Mouse (Mus musculus): ENCODE measurements around the gene P2ry10.

DNA sequence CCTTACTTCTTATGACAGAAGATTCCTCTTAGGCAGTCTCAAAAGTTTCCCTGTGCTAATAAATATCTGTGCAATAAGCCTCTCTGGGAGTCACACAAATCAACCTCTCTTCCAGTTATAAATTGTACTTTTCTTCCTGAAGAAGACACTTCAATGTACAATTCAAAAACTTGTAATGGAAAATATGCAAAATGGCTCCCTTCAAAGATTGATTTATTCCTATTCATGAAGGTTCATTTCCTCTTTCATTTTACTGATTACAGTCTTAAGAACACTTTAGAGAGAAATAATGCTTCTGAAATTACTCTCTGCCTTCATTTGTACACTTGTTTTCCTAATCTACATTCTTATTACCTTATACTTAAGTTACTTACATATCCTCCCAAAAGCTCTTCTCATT lies 4.0 kb upstream of the P2ry10 start:
- no peak for TF ChIP-seq POLR2A (IDR thresholded peaks at IDR 0.05; ENCODE audit: borderline replicate concordance, low read depth, low read length)
- no peak for TF ChIP-seq CTCF (IDR thresholded peaks at IDR 0.05; ENCODE audit: low read depth, low read length)
